In the genomic region with DNA sequence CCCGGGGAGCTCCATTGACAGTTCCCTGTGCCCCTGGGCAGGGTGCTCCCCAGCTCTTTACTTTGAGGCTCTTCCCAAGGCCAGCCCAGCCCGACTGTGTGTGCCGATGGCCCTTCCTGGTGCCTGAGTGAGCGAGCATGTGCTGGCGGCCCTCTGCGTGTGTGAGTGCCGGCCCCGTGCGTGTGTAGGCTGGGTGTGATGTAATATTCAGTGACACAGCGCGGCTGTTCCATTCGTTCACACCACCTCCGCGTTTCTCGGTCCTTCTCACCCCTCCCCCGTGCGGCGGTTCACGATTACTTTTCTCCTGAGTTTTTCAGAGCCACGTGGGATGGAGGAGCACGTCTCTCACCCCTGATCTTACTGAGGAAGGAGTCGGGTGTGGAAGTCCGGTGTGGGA, we compare ENCODE assay signal across 8 mouse cellular contexts. TPM values are rescaled to one million over a fixed set of nuclear protein-coding genes. Genes with fewer than 3 reads are reported as not detected.
DNase-seq lines count a peak whose midpoint lies in the region; ATAC-seq and TF ChIP-seq lines count a peak whose summit lies in the region.

No protein-coding gene starts in this region.

- no peak for ATAC-seq in neural tube, embryonic 12.5 days (ENCODE audit: low FRiP score, low read depth)
- peak; percentile 19; the same call in 1 of the 2 replicates for ATAC-seq in intestine, embryonic 15.5 days
- ATAC-seq in lung, postnatal 0 days: peak; percentile 66

- no peak overlapping the region for H3K9ac ChIP-seq in neural tube, embryonic 12.5 days
- no peak overlapping the region for H3K9ac ChIP-seq in intestine, embryonic 15.5 days
- H3K9ac ChIP-seq in lung, postnatal 0 days (replicated peaks; ENCODE audit: low read depth): no peak overlapping the region

- no peak for TF ChIP-seq CTCF in lung, postnatal 0 days (IDR thresholded peaks at IDR 0.05)

- no peak for DNase-seq in neural tube, embryonic 10.5 days (ENCODE audit: extremely low spot score, low spot score)
- peak; percentile 82 to 87 for DNase-seq in frontal cortex, postnatal 36 days (ENCODE audit: low spot score in 2 of 2)
- peak; percentile 75 for DNase-seq in lung, postnatal 0 days (ENCODE audit: low spot score)
- peak; percentile 83 to 87 for DNase-seq in right cerebral cortex, postnatal 36 days (ENCODE audit: low spot score in 2 of 2)
- no peak for DNase-seq in thymus, postnatal 14 days
- no peak for DNase-seq in natural killer cell, adult 2 months (ENCODE audit: low spot score in 2 of 2)

- no peak overlapping the region; the same call in 1 of the 2 replicates for H3K4me3 ChIP-seq in neural tube, embryonic 12.5 days
- 0 out of 2 replicates have a peak overlapping the region, but pooled peaks have one; percentile 7 for H3K4me3 ChIP-seq in intestine, embryonic 15.5 days (replicated peaks)
- no peak overlapping the region for H3K4me3 ChIP-seq in lung, postnatal 0 days (ENCODE audit: low read depth, low read length)

- H3K36me3 ChIP-seq in neural tube, embryonic 12.5 days: no peaks in the 10 kb centered on the region
- H3K36me3 ChIP-seq in intestine, embryonic 15.5 days: no peaks in the 10 kb centered on the region
- H3K36me3 ChIP-seq in lung, postnatal 0 days (ENCODE audit: insufficient read depth, low read length): no peaks in the 10 kb centered on the region

- H3K4me2 ChIP-seq in neural tube, embryonic 12.5 days (replicated peaks): peak overlapping the region; percentile 49
- H3K4me2 ChIP-seq in intestine, embryonic 15.5 days (replicated peaks): peak overlapping the region; percentile 43
- H3K4me2 ChIP-seq in lung, postnatal 0 days (replicated peaks; ENCODE audit: low read depth, low read length): 0 out of 2 replicates have a peak overlapping the region, but pooled peaks have one; percentile 6

- no peaks in the 10 kb centered on the region for H3K9me3 ChIP-seq in neural tube, embryonic 12.5 days
- H3K9me3 ChIP-seq in intestine, embryonic 15.5 days: no peaks in the 10 kb centered on the region
- H3K9me3 ChIP-seq in lung, postnatal 0 days (ENCODE audit: low read length): no peaks in the 10 kb centered on the region

- peaks cover 34% of the 10 kb centered on the region for H3K4me1 ChIP-seq in neural tube, embryonic 12.5 days
- peaks cover 25% of the 10 kb centered on the region for H3K4me1 ChIP-seq in intestine, embryonic 15.5 days (replicated peaks)
- no peaks in the 10 kb centered on the region; the same call in 1 of the 2 replicates for H3K4me1 ChIP-seq in lung, postnatal 0 days (ENCODE audit: insufficient read depth, low read depth, low read length)

- peaks cover 77% of the 10 kb centered on the region for H3K27me3 ChIP-seq in neural tube, embryonic 12.5 days (replicated peaks)
- peaks cover 65% of the 10 kb centered on the region for H3K27me3 ChIP-seq in intestine, embryonic 15.5 days (replicated peaks)
- H3K27me3 ChIP-seq in lung, postnatal 0 days (replicated peaks; ENCODE audit: insufficient read depth, low read length): peaks cover 33% of the 10 kb centered on the region

- no peak overlapping the region for H3K27ac ChIP-seq in neural tube, embryonic 12.5 days
- no peak overlapping the region for H3K27ac ChIP-seq in intestine, embryonic 15.5 days
- H3K27ac ChIP-seq in lung, postnatal 0 days (ENCODE audit: low read length): no peak overlapping the region

- no peak for TF ChIP-seq EP300 in lung, postnatal 0 days (IDR thresholded peaks at IDR 0.05)

- WGBS in neural tube, embryonic 12.5 days: 10% methylated on average over 23 of the region's 23 CpGs
- 6% methylated on average over 23 of the region's 23 CpGs for WGBS in intestine, embryonic 15.5 days
- WGBS in lung, postnatal 0 days: 4% methylated on average over 23 of the region's 23 CpGs

RNA-seq across cellular contexts. Expression of a gene that starts 3.9 kb away (rescaled TPM):
- polyA plus RNA-seq in neural tube, embryonic 12.5 days (2016; fragmentation: Nextera tagmentation; extraction: Ambion mirVana): 9.5 and 14.7 TPM in 2 replicates
- 1.2 and 1.7 TPM in 2 replicates for polyA plus RNA-seq in intestine, embryonic 15.5 days (2015; fragmentation: Nextera tagmentation; extraction: Ambion mirVana)
- polyA plus RNA-seq in lung, postnatal 0 days (2015; fragmentation: Nextera tagmentation; extraction: Ambion mirVana): 0.62 and 1.1 TPM in 2 replicates

RNA-seq across cellular contexts. Expression of a gene that starts 44.0 kb away (rescaled TPM):
- 8.4 and 10.2 TPM in 2 replicates for polyA plus RNA-seq in neural tube, embryonic 12.5 days (2016; fragmentation: Nextera tagmentation; extraction: Ambion mirVana)
- polyA plus RNA-seq in intestine, embryonic 15.5 days (2015; fragmentation: Nextera tagmentation; extraction: Ambion mirVana): 15.0 and 16.3 TPM in 2 replicates
- 4.9 and 6.6 TPM in 2 replicates for polyA plus RNA-seq in lung, postnatal 0 days (2015; fragmentation: Nextera tagmentation; extraction: Ambion mirVana)

RNA-seq across cellular contexts. Expression of a gene that starts 53.8 kb away (rescaled TPM):
- 14.9 and 15.9 TPM in 2 replicates for polyA plus RNA-seq in neural tube, embryonic 12.5 days (2016; fragmentation: Nextera tagmentation; extraction: Ambion mirVana)
- 45.4 and 48.2 TPM in 2 replicates for polyA plus RNA-seq in intestine, embryonic 15.5 days (2015; fragmentation: Nextera tagmentation; extraction: Ambion mirVana)
- polyA plus RNA-seq in lung, postnatal 0 days (2015; fragmentation: Nextera tagmentation; extraction: Ambion mirVana): 121 and 122 TPM in 2 replicates

RNA-seq across cellular contexts. Expression of a gene that starts 55.8 kb away (rescaled TPM):
- 37.6 and 39.4 TPM in 2 replicates for polyA plus RNA-seq in neural tube, embryonic 12.5 days (2016; fragmentation: Nextera tagmentation; extraction: Ambion mirVana)
- 56.1 and 67.2 TPM in 2 replicates for polyA plus RNA-seq in intestine, embryonic 15.5 days (2015; fragmentation: Nextera tagmentation; extraction: Ambion mirVana)
- polyA plus RNA-seq in lung, postnatal 0 days (2015; fragmentation: Nextera tagmentation; extraction: Ambion mirVana): 24.2 and 28.5 TPM in 2 replicates

Comparison
In these comparisons a context has a peak if more than half of its experiments do, and no peak if none do; other contexts are left out.
1. DNase-seq: peak in frontal cortex, postnatal 36 days (2 of 2), lung, postnatal 0 days (single experiment) and right cerebral cortex, postnatal 36 days (2 of 2); none in neural tube, embryonic 10.5 days (single experiment), thymus, postnatal 14 days (single experiment) and natural killer cell, adult 2 months (0 of 2).
2. Peak in every context shown above with its lines, with median percentiles within 50 percentile points of each other: H3K4me2 ChIP-seq.